Mouse (Mus musculus): ENCODE results near the gene Gm8947.

- TF ChIP-seq MYOG (IDR thresholded peaks at IDR 0.05; ENCODE audit: control insufficient read depth in 1 of 3, insufficient read depth in 1 of 3, insufficient read length in 2 of 3, low read depth in 2 of 3) (peak in 1 of 3 experiments; percentile 33), POLR2A (IDR thresholded peaks at IDR 0.05; ENCODE audit: insufficient read length, low read depth) (no peak), USF1 (IDR thresholded peaks at IDR 0.05; ENCODE audit: low read depth) (no peak), SRF (IDR thresholded peaks at IDR 0.05; ENCODE audit: control insufficient read depth, insufficient read length, low read depth) (no peak), REST (IDR thresholded peaks at IDR 0.05; ENCODE audit: insufficient read depth, insufficient read length) (no peak)
Observed at GRCm38 (mm10) chr1:151171572-151172461, 20.4 kb upstream of the Gm8947 start.
